Mouse (Mus musculus): Measurements from ENCODE around the gene Eps8l1.

The Eps8l1 gene

DNA sequence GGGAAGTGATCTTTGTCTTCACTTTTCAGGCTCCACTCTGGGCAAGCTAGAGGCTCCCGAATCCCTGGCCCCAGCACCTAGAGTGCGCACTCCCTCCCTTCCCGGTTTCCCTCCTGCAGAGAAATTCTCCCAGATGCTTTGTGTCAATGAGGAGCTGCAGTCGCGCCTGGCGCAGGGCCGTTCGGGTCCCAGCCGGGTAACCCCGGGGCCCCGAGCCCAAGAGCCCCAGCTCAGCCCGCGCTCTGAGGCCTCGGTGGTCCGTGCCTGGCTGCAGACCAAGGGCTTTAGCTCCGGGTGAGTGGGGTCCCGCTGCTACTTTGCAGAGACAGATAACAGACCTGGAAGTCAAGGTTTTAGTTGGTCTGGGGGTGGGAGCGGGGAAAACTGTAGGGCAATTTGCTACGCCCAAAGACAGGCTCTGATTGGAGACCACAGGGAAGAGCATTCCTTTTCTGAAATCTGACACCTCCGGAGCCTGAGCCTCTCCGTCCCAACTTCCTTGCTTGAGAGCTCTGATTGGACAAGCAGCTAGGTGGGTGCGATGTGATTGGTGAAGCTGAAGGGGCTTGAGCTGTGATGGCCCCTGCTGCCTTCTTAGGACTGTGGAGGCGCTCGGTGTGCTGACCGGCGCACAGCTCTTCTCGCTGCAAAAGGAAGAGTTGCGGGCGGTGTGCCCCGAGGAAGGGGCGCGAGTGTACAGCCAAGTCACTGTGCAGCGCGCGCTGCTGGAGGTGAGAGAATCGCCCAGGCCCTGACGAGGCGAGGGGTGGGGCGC is 17.7 kb downstream of the Eps8l1 start:
- DNase-seq (ENCODE audit: low spot score) = no peak

DNA sequence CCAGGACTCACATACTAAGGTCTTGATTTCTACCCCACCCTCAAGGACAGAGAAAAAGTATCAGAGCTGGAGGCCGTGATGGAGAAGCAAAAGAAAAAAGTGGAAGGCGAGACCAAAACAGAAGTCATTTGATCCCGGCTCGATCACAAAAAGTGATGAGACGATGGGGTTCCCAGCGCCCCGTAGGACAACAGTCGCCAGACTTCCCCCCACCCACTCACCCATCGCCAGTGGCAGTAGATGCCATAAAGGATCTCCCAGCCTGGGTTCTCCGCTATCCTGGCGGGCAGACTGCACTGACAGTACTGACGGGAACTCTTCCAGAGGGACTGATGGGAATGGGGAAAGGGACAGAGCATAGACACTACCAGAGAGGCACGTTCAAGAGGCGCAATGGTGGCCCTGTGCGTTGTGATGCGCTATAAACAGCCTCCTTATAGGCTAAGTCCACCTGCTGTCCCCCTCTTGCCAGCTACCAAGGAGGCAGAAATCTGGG is 18.4 kb downstream of the Eps8l1 start:
- no peak for DNase-seq (ENCODE audit: low spot score)

DNA sequence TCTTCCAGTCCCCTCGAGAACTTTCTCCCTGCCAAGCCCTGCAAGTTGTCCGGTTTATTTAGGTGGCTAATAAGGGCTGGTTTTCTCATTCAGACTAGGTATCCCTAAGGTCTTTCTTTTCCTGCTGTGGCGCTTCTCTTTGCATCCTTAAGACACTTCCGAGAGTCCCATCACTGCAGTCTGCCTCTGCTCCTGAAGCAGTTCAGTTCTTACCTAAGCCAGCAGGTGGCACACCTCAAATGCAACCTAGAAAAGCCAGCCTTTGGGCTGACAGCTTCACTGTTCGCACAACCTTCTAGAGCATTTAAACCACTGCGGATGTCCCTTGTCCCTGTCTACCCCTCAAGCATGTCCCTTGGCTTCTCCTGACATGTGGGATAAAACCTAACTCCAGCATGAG is 19.2 kb downstream of the Eps8l1 start:
- no peak for DNase-seq (ENCODE audit: low spot score)

GRCm38 (mm10) chr7:4482281-4482680 is 21.8 kb downstream of the Eps8l1 start:
- DNase-seq (ENCODE audit: low spot score) = no peak

DNA sequence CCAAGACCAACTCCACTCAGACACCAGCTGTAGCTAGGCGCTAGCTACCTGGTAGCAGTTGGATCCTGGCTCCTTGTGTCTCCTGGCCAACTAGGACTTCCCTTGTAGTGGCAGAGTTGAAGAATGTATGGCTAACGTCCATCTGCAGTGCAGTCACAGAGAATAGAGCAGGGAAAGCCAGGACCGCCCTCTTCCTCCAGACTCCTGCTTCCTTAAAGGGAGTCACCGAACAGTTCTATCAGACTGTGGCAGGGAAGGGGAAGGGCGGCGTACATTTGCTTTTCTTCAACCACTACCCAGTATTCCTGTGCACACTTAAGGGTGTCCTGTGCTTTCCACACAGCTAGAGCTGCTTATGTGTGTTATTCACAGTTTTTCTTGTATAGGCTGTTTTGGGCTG is 30.8 kb downstream of the Eps8l1 start:
- DNase-seq (ENCODE audit: low spot score) = no peak

- no peak for DNase-seq (ENCODE audit: low spot score)
Measured at GRCm38 (mm10) chr7:4492284-4493224, 32.1 kb downstream of the Eps8l1 start.

DNA sequence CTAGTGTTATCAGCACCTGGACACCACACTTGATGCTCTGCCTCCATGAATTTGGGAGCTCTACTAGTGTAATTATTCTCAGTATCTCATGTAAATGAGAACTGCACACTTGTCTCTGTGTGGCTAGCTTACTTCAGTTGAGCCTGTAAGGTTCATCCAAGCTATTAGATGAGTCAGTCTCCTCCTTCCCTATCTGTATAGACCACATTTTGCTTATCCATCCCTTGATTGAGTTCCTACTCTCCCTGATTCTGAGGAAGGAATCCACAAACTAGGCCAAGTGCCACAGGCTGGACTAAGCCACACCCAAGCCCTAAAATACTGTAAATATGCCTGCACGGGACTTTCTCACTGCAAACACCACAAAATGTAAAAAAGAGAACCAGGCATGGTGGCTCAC is 33.5 kb downstream of the Eps8l1 start:
- DNase-seq (ENCODE audit: low spot score) = no peak

DNA sequence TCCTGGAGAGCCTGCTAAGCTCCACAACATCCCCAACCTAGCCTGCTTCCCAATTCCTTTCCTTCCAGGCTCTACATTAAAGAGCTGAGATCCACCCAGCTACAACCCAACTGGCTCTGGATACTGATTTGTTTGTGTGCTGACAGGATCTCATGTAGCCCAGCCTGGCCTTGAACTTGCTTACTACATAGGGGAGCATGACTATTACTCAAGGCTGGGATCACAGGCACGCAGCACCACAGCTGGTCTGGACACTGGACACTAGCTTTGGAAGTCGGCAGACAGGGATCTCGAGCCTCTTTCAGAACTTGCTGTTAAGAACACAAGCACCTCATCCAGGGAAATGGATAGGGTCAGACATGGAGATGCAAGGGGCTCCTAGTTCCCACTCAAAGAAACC is 36.0 kb downstream of the Eps8l1 start:
- DNase-seq (ENCODE audit: low spot score) = no peak

GRCm38 (mm10) chr7:4497271-4497903 is 36.9 kb downstream of the Eps8l1 start:
- DNase-seq (ENCODE audit: low spot score) = no peak

DNA sequence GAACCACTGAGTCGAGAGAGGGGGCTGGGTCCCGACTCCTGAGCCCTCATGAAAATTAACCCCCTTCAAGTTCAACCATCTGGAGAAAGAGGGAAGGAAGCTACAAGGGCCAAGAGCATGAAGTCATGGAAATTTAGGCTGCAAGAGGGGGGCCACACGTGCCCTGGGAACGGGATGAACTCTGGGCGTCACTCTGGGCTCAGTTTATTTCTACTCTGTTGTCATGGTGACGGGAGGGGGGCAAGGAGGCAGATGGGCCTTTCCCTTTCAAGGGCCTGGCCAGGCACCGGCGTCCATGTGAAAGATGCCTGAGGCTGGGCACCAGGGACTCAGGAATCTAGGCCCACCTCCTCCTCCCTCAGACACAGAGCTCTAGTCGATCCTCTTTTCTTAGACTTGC is 37.8 kb downstream of the Eps8l1 start:
- DNase-seq (ENCODE audit: low spot score) = no peak

- no peak for DNase-seq (ENCODE audit: low spot score)
Measured at GRCm38 (mm10) chr7:4499034-4499433, 38.6 kb downstream of the Eps8l1 start.

GRCm38 (mm10) chr7:4500892-4501471 is 40.5 kb downstream of the Eps8l1 start:
- DNase-seq (ENCODE audit: low spot score) = no peak

DNA sequence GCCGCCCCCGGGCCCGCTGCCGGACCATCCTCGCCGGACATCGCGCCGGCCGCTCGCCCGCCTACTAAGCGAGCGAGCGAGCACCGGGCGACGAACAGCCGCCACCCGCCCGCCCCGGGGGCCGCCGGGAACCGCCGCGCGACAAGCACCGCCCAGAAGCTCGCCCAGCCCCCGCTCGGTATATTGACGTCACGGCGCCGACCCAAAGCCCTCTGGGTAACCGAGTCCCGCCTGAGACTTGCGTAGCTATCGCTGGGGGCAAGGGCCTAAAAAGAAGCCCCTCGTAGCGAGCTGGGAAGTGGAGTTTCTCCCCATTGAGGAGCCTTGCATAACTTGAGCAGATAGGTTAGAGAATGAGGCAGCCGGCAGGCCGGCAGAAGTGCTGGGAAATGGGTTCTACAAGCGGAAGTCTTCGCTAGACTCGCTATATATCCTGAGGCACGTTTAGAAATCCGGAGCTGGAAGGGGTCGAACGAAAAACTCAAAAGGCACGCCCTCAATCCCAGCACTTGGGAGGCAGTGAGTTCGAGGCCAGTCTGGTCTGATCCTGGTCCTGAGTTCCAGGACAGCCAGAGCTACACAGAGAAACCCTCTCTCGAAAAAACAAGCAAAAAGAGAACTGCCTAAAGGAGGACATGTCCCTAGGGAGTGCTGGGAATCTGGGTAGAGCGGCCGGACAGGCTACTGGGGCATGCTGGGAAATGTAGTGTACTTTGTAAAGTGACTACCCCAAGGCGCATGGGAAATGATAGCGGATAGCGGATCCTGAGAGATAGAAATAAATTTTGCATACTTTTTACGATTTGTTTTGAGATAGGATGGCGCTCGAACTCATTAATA is 41.3 kb downstream of the Eps8l1 start, which contains the start of gene Ppp1r12c:
TSS of gene Ppp1r12c (minus strand) at position 123 of the 840 bp plus-strand sequence.
- peak; percentile 83 for DNase-seq (ENCODE audit: low spot score)

DNA sequence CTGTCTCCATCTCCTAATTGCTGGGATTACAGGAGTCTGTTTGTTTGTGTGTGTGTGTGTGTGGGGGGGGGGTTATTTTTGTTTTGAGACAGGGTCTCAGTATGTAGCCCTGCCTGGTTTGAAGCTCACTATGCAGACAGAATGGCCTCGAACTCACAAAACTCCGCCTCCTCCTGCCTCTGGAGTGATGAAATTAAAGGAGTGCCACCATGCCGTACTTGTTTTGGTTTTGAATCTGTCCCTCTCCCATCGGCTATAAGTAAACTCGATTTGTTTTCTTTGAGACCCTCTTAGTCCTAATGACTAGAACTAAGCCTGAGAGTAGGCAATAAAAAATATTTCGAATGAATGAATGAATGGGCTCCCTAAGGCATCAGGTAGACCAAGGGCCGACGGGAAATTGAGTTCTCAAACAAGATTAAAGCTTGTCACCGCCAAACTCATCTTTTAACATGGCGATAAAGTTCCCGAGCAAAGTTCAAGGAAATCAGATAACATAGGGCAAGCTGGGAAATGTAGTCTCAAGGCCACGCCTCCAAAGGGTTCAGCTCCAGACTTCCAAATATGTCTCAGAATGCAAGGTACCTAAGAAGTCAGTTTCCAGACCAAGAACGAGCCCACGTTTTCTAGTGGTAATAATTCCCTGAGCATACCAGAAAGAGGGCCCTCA is 42.1 kb downstream of the Eps8l1 start:
- DNase-seq (ENCODE audit: low spot score) = peak; percentile 84

DNA sequence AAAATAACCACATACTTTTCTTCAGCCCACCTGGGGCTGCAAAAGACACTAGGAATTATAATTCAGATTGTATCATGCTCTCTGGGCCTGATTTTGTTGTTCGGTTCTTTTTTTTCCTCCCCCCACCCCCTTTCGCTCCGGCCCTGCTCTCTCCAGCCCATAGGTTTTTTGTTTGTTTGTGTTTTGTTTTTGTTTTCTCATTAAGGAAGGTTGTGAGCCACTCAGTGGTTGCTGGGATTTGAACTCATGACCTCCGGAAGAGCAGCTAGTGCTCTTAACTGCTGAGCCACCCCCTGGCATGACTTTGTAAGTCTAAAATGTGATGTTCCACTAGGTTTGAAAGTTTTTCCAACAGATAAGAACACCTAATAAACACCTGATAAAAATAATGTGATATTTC is 42.6 kb downstream of the Eps8l1 start:
- no peak for DNase-seq (ENCODE audit: low spot score)

GRCm38 (mm10) chr7:4503858-4504257 is 43.4 kb downstream of the Eps8l1 start:
- no peak for DNase-seq (ENCODE audit: low spot score)

DNA sequence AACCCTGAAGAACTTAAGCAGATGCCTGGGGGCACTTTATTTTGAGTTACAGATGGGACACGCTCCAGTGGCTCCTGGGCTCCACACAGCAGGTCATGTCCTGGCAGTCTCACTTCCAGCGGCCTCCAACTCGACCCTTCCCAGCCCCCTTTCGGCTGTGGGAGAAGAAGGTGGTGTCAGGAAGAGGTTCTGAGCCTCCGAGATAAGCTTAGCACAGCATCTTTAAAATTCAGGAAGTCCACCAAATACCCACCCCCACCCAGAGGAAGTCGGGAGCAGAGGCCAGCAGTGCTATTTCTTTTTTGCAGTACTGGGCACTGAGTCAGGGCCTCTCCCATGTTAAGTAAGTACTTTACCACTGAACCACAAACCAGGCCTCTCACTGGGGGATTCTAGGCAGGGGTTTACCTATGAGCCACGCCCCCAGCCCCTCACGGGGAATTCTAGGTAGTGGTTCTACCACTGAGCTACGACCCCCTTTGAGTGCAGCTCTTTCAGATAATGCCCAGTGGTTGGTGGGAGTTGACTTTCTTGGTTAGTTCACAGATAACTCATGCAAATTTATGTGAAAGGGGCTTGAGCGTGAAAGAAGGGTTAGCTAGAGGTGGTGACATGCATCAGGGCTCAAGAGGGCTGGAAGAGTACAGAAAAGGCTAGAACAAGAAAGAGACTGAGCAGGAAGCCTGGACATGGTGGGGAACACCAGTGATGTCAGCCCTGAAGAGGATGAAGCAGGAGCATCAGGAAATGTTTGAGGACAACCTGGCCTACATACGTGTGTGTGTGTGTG is 44.4 kb downstream of the Eps8l1 start:
- DNase-seq (ENCODE audit: low spot score) = no peak

- DNase-seq (ENCODE audit: low spot score) = no peak
Measured at GRCm38 (mm10) chr7:4507220-4507619, 46.7 kb downstream of the Eps8l1 start.

DNA sequence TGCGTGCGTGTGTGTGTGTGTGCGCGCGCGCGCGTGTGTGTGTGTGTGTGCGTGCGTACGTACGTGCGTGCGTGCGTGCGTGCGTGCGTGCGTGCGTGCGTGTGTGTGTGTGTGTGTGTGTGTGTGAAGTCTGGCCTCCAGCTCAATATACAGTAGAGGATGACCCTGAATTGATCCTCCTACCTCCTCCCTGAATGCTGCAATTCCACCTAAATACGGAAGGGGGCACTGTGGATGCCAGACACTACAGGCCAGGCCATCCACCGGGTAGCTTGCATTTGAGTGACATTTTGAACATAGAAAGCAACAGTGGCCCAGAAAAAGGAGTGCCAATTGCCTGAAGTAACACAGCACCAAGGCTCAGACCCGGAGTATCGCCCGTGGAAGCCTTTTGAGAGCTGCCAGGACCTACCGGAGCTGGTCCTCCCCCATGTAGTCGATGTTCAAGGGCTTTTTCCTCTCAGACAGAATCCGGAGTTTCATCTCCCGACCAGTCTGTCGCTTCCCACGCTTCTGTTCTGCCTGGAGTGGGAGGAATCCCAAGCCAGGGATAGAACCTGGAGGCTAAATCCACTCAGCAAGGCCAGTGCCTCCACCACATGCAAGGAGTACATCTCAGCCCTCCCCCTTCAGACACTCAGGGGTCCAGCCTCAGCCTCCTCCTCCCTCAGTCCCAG is 47.7 kb downstream of the Eps8l1 start:
- no peak for DNase-seq (ENCODE audit: low spot score)

All from layer of hippocampus, adult 9-10 months (tissue).